Mouse (Mus musculus) limb, embryonic 14.5 days (tissue): Measurements from ENCODE around the gene Hibch. TPM values are rescaled to one million over a fixed set of nuclear protein-coding genes. Genes with fewer than 3 reads are reported as not detected.

Source experiments
- ATAC-seq: fragments of 200-750 bp; cut with Nextera tagmentation; 2 replicates; pipeline ENCODE4 v1.8.0; 2017; ENCODE audit warnings: low read depth, moderate number of reproducible peaks, moderate TSS enrichment; ENCODE audit not compliant: low FRiP score
- DNase-seq: peaks from one replicate; pipeline ENCODE4 v3.0.0-alpha.2; 2015; ENCODE audit warnings: low spot score
- H3K27ac ChIP-seq: fragments of 300-500 bp; sonication (generic); replicated peaks from 2 replicates; pipeline ENCODE4 v1.5.1; 2014; ENCODE audit warnings: low read depth, mild to moderate bottlenecking, low read length, moderate library complexity, mixed read lengths
- H3K27me3 ChIP-seq: fragments of 300-500 bp; sonication (generic); 2 replicates; pipeline ENCODE4 v1.6.1; 2014; ENCODE audit warnings: low read length, mixed read lengths; ENCODE audit not compliant: control insufficient read depth, insufficient read depth
- H3K36me3 ChIP-seq: fragments of 300-500 bp; sonication (generic); 2 replicates; pipeline ENCODE4 v1.6.1; 2014; ENCODE audit warnings: mild to moderate bottlenecking, low read length, moderate library complexity, mixed read lengths; ENCODE audit not compliant: control insufficient read depth, insufficient read depth
- H3K4me1 ChIP-seq: fragments of 300-500 bp; sonication (generic); 2 replicates; pipeline ENCODE4 v1.6.1; 2014; ENCODE audit warnings: antibody characterized with exemption, low read length, mixed read lengths; ENCODE audit not compliant: control insufficient read depth, insufficient read depth
- H3K4me2 ChIP-seq: fragments of 300-500 bp; sonication (generic); replicated peaks from 2 replicates; pipeline ENCODE4 v1.6.1; 2014; ENCODE audit warnings: low read depth, mild to moderate bottlenecking, low read length, moderate library complexity; ENCODE audit not compliant: severe bottlenecking
- H3K4me3 ChIP-seq: fragments of 300-500 bp; sonication (generic); replicated peaks from 2 replicates; pipeline ENCODE4 v1.5.1; 2014; ENCODE audit warnings: low read length
- H3K9ac ChIP-seq: fragments of 300-500 bp; sonication (generic); 2 replicates; pipeline ENCODE4 v1.6.1; 2014; ENCODE audit warnings: mild to moderate bottlenecking, low read depth, low read length, moderate library complexity; ENCODE audit not compliant: severe bottlenecking
- H3K9me3 ChIP-seq: fragments of 300-500 bp; sonication (generic); 2 replicates; pipeline ENCODE4 v1.6.1; 2016; ENCODE audit warnings: low read length; ENCODE audit not compliant: control insufficient read depth
- POLR2A ChIP-seq: fragments of 200-500 bp; IDR thresholded peaks from 2 replicates; pipeline ENCODE4 v1.8.0; 2012; ENCODE audit warnings: inconsistent platforms, mild to moderate bottlenecking, moderate library complexity, borderline replicate concordance; ENCODE audit not compliant: insufficient read depth, insufficient read length; ENCODE audit errors: extremely low read depth
- WGBS: fragments of 180-500 bp; shearing (Covaris S2); extraction: QIAGEN DNeasy Blood & Tissue Kit; methylation state at CpG from one replicate; pipeline ENCODE4 v1.1.7; 2014; 5-methylcytosine and 5-hydroxymethylcytosine counted together
- polyA plus RNA-seq, 2 experiments: library from polyadenylated mRNA; depleted of rRNA in 1 of 2; stranded (reverse) in 1 of 2; unstranded in 1 of 2; fragments of >200 nt; fragmentation: Nextera tagmentation in 1 of 2; extraction: Ambion mirVana in 1 of 2; gene quantifications; 2 replicates each; pipeline versions ENCODE4 v1.2.1 to v1.2.3; 2012 to 2014

Gene Hibch
- polyA plus RNA-seq, 2 experiments, result 20.4 to 24.4 TPM

DNA sequence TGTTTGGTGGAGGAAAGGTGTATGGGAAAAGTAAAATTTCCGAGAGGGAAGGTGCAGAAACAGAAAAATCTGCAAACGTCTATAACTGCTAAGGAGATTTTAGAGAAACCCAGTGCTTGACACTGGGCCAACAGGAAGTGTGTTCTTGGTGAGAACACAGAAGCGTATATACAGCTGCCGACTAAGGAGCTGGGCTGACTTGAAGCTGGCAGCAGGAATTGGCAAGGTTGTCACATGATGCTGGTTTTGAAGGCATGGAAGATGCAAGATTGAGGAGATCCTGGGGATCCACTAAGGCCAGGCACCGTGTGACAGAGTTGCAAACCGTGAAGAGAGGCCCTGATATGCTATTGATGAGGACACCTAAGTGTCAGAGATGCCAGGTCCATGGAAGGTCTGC is 115.5 kb downstream of the Hibch start:
- Histone ChIP-seq H3K36me3 (no peaks in the 10 kb centered on the region), H3K27me3 (no peaks in the 10 kb centered on the region), H3K27ac (no peak overlapping the region), H3K9ac (no peak overlapping the region), H3K4me2 (no peak overlapping the region), H3K4me1 (no peaks in the 10 kb centered on the region), H3K4me3 (no peak overlapping the region), H3K9me3 (no peaks in the 10 kb centered on the region)
- TF ChIP-seq POLR2A, result no peak
- DNase-seq (peak; percentile 29), ATAC-seq (no peak)
- 56% methylated on average over 6 of the region's 6 CpGs for WGBS

DNA sequence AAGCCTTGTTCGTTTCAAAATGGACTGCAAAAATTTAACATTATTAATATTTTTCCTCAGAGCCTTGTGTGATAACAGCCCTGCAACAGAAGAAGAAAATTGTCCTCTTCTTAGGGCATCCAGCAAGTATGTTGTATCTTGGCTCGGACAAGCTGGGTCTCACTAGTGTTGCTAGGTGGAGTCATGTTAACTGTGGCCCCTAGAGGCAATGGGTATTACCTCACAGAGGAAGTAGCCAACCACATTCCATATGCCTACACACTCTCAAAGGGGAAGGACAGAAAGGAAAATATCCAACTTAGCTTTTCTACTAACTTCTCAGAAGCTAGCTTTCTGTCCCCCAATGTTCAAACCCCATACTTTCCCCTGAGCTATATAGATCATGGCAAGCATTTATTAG is 118.4 kb downstream of the Hibch start:
- TF ChIP-seq POLR2A, result no peak
- ATAC-seq (no peak), DNase-seq (no peak)
- Histone ChIP-seq H3K27me3 (no peaks in the 10 kb centered on the region), H3K9me3 (no peaks in the 10 kb centered on the region), H3K9ac (no peak overlapping the region), H3K4me2 (no peak overlapping the region), H3K36me3 (no peaks in the 10 kb centered on the region), H3K4me3 (no peak overlapping the region), H3K27ac (no peak overlapping the region), H3K4me1 (no peaks in the 10 kb centered on the region)
- 76% methylated on average over 2 of the region's 2 CpGs for WGBS

DNA sequence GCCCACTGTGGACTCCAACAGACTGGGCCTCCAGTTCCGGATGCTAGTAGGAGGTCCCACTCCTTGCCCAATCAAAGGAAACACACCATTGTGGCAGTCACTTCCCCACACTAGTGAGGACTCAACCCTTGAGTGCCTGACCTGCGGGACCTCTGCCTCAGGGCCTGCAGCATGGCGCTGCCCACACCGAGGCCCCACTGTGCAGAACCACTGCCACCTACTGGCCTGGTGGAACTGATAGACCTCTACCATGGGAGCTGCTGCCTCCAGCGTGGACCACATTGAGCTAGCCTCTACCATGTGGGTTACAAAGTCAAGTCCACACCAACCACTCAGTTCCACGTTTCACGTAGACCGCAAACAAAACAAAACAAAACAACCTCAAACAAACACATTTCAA is 119.9 kb downstream of the Hibch start:
- Histone ChIP-seq H3K4me2 (no peak overlapping the region), H3K9ac (no peak overlapping the region), H3K27ac (no peak overlapping the region), H3K27me3 (no peaks in the 10 kb centered on the region), H3K36me3 (no peaks in the 10 kb centered on the region), H3K9me3 (no peaks in the 10 kb centered on the region), H3K4me1 (no peaks in the 10 kb centered on the region), H3K4me3 (no peak overlapping the region)
- ATAC-seq (no peak), DNase-seq (no peak)
- WGBS, result 77% methylated on average over 8 of the region's 8 CpGs
- TF ChIP-seq POLR2A, result no peak

Other genes starting within 250 kb of the Hibch start
- 24.7 and 29.9 TPM in 2 replicates for gene Nemp2, start 214.2 kb upstream of the Hibch start, polyA plus RNA-seq (2012; rRNA removed)
- 11.8 and 11.9 TPM in 2 replicates for gene Nemp2, start 214.2 kb upstream of the Hibch start, polyA plus RNA-seq (2014; fragmentation: Nextera tagmentation; extraction: Ambion mirVana)
- gene Mfsd6, start 117.5 kb upstream of the Hibch start, polyA plus RNA-seq (2012; rRNA removed), result 2.2 and 3.0 TPM in 2 replicates
- gene Mfsd6, start 117.5 kb upstream of the Hibch start, polyA plus RNA-seq (2014; fragmentation: Nextera tagmentation; extraction: Ambion mirVana), result 2.6 and 2.7 TPM in 2 replicates
- 17.2 and 19.9 TPM in 2 replicates for gene Inpp1, start 27.2 kb upstream of the Hibch start, polyA plus RNA-seq (2012; rRNA removed)
- 14.3 and 15.9 TPM in 2 replicates for gene Inpp1, start 27.2 kb upstream of the Hibch start, polyA plus RNA-seq (2014; fragmentation: Nextera tagmentation; extraction: Ambion mirVana)
- 0.96 and 0.97 TPM in 2 replicates for gene 1700019D03Rik, start 175.2 kb downstream of the Hibch start, polyA plus RNA-seq (2012; rRNA removed)
- 3.2 and 3.5 TPM in 2 replicates for gene 1700019D03Rik, start 175.2 kb downstream of the Hibch start, polyA plus RNA-seq (2014; fragmentation: Nextera tagmentation; extraction: Ambion mirVana)
- gene Mstn, start 216.7 kb downstream of the Hibch start, polyA plus RNA-seq (2012; rRNA removed), result 8.6 and 9.2 TPM in 2 replicates
- gene Mstn, start 216.7 kb downstream of the Hibch start, polyA plus RNA-seq (2014; fragmentation: Nextera tagmentation; extraction: Ambion mirVana), result 15.0 and 20.4 TPM in 2 replicates